Mouse (Mus musculus): ENCODE measurements around the gene Supt16.

Gene Supt16

GRCm38 (mm10) chr14:52197156-52197878 is at the start of gene Supt16:
Gene Supt16 (minus strand): TSS chr14:52197416.
- peak; percentile 86 for DNase-seq (ENCODE audit: low read depth)

GRCm38 (mm10) chr14:52246129-52246528 is 48.9 kb upstream of the Supt16 start:
- DNase-seq (ENCODE audit: low read depth) = no peak

- no peak for DNase-seq (ENCODE audit: low read depth)
Measured at GRCm38 (mm10) chr14:52244690-52245042, 47.5 kb upstream of the Supt16 start.

GRCm38 (mm10) chr14:52244041-52244689 is 46.9 kb upstream of the Supt16 start:
- DNase-seq (ENCODE audit: low read depth) = peak; percentile 99

DNA sequence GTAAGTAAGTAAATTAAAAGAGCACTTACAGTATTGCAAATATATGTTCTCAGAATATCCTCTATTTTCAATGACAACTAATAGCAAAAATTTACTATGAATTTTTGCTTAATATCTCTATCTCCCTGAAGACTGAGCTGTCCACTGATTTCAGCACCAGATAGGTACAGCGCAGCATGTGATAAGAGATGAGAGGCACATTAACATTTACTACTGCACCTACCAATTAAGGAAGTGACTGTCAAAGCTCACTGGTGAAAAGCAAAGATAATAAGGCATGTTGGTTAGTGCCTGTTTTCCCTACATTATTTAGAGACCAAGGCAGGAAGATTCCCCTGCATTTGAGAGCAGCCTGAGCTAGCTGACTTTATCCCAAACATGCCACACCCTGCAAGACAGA is 39.0 kb upstream of the Supt16 start:
- DNase-seq (ENCODE audit: low read depth) = no peak

DNA sequence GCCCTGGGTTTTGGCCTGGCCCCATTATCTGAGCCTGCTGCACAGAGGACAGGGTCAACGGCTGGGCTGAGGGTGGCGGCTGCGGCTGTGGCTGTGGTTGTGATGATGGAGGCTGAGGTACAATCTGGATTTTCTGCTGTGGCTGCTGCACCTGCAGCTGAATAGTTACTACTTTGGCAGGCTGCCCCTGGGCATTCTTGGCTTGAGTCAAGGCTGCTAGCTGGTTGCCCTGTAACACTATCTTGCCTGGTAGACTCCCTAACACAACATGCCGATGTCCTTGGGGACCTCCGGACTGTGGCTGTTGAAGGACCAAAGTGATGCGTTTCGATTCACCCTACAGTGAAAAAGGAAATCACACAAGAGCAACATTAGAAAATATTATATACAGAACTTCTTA is 37.9 kb upstream of the Supt16 start:
- no peak for DNase-seq (ENCODE audit: low read depth)

DNA sequence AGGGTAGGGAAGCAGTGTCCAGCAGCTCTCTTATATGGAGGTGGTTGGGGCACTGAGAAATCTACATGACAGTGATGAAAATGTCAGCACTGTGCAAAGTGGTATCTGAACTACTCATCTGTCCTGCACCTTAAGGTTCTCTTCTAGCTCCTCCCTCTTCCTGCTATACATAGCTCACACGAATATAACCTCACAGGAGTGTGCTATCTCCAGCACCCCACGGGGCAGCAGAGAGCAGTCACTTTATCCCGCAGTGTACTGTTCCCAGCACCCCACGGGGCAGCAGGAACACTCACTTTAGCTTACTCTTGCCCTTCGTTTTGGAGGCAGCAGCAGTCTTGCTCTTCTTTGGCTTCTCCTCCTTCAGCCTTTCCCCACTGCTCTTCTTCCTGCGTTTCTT is 35.0 kb upstream of the Supt16 start:
- no peak for DNase-seq (ENCODE audit: low read depth)

GRCm38 (mm10) chr14:52225972-52226371 is 28.8 kb upstream of the Supt16 start:
- DNase-seq (ENCODE audit: low read depth) = no peak

DNA sequence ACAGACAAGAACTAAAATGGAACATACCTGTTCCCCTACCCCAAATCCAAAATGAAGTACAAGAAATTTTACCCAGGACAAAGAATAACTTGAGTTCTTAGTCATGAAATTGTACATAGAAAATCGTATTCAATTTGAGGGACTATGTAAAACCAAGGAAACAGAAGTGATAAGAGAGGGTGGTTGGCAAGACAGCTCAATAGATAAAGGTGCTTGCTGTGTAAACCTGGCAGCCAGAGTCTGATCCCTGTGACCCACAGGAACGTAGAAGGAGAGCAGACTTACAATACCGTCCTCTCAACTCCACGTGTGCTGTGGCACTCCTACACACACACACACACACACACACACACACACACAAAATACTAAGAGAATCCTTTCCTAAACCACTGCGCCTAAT is 20.0 kb upstream of the Supt16 start:
- no peak for DNase-seq (ENCODE audit: low read depth)

DNA sequence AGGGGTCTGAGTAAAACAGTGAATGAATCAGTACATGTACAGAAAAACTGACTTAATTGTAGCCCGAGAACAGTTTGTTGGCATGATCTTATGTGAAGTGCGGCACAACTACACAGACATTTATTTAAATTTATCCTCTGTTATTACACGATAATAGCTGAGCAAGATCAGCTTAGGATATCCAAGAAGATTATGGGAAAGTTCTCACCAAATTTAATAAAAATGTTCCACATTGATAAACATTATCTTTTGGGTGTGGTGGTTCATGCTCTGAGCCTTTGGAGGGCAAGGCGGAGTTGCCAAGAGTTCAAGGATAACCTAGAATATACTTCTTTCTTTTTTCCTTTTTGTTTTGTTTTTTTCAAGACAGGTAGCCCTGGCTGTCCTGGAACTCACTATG is 2.2 kb upstream of the Supt16 start:
- no peak for DNase-seq (ENCODE audit: low read depth)

DNA sequence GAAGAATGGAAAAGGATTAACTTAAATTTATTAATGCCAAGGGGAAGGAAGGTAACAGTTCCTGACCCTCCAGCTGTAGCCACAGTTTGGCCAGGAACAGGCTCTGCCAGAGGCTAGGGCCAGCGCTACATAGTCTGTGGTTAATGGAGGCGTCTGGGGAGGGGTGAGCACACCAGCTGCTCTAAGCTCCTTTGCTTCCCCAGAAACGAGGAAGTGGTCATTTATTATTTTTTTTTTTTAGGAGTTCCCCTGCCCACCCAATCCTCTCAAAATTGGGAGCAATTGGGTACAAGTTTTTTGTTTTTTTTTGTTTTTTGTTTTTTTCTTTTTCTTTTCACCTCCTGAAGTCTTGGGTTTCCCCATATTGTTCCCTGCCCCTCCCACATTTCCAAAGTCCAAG is 925 bp upstream of the Supt16 start:
- DNase-seq (ENCODE audit: low read depth) = peak; percentile 18

DNA sequence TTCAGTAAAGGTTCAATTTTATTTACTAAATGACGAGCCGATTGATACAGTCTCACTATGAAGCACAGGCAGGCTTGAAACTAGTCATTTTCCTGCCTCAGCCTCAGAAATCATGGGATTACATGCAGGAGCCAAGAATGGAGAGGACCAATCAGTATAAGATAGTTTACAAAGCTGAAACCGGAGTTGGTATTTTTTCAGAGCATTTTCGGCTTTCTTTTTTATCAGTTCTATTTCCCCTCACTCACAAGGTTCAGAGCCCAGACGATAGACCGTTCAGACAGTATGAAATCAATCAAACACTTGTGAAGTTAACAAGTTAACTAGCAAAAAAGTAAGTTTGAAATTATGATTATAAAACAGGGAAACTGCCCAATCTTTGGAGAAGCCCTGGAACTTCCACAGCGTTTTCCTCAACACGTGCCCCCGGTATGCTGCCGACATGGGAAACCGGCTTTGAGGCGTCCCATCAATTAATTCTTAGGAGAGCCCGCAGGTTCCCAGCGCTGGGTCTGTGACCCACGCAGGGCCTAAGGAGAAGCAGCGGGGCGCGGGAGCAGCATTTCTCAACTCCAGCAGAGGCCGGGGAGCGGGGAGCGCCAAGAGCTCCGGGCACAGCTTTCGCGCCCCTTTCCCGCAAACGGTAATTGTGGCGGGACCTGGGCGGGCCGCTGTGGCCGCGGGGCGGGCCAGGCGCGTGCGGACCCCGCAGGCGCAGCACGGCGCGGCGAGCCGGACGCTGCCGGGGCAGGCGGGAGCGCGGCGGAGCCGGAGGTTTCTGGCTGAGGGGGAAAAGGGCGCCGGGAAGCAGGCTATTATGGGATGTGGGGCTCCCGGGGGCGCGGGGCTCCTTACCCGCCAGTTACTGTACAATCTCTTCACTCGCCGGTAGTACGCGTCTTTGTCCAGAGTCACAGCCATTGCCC is 723 bp downstream of the Supt16 start:
- peak; percentile 17 for DNase-seq (ENCODE audit: low read depth)

- peak; percentile 70 for DNase-seq (ENCODE audit: low read depth)
Measured at GRCm38 (mm10) chr14:52195691-52196090, 1.5 kb downstream of the Supt16 start.

- peak; percentile 61 for DNase-seq (ENCODE audit: low read depth)
Measured at GRCm38 (mm10) chr14:52190740-52191359, 6.4 kb downstream of the Supt16 start.

DNA sequence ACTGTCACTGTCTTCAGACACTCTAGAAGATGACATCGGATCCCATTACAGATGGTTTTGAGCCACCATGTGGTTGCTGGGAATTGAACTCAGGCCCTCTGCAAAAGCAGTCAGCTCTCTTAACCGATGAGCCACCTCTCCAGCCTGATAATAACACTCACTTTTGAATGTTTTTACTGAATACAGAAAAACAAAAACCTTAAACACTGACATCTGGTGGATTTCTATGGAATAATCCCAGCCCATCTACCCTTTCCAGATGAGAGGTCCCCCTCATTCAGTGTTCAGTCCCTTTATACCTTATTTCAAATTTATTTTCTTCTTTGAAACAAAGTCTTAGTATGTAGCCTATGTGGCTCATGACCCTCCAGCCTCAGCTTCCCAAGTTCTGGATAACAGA is 7.7 kb downstream of the Supt16 start:
- peak; percentile 33 for DNase-seq (ENCODE audit: low read depth)

DNA sequence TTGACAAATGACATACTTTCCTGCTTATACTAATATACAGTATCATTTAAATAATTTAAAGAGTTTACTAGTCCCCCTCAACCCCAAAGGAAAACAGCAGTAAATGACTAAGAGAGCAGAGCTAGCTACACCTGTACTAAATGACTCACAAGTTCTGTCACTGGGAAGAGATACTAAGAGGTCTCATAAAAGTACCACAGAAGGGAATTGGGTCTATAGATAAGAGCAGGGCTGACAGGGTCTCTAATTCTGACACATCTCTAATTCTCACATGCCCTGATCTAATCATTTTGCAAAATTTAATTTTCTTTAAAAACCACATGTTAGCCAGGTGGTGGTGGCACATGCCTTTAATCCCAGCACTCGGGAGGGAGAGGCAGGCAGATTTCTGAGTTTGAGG is 8.4 kb downstream of the Supt16 start:
- DNase-seq (ENCODE audit: low read depth) = no peak

- DNase-seq (ENCODE audit: low read depth) = no peak
Measured at GRCm38 (mm10) chr14:52166571-52166970, 30.6 kb downstream of the Supt16 start.

- DNase-seq (ENCODE audit: low read depth) = no peak
Measured at GRCm38 (mm10) chr14:52160911-52161310, 36.3 kb downstream of the Supt16 start.

DNA sequence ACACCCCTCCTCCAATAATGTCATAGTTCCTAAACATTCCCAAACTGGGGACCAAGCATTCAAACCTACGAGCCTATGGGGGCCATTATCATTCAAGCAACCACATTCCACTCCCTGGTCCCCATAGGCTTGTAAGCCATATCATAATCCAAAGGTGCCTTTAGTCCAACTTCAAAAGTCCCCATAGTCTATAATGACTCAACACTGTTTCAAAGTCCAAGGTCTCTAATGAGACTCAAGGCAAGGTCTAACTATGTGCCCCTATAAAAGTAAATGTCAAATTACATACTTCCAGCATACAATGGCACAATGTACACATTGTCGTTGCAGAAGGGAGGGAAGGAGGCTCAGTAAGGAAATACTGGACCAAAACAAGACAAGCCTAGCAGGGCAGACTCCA is 42.2 kb downstream of the Supt16 start:
- DNase-seq (ENCODE audit: low read depth) = no peak

- no peak for DNase-seq (ENCODE audit: low read depth)
Measured at GRCm38 (mm10) chr14:52152613-52153012, 44.6 kb downstream of the Supt16 start.

DNA sequence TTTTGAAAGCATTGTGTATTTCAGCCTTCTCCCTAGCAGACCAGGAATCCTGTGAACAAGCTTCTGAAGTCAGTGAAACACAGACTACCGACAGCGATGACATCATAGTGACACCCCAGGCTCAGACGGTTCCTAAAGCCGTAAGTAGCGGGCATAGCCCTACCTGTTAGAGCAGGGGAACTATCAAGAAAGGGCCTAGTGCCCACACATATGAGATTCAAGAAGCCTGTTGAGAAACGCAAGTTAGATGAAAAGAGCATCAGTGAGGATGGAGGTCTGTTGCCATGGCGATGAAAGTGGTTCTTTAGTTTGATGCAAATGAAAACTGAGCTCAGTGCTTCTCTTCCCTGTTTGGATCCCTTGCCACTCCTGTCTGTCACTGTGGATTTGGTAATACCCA is 45.0 kb downstream of the Supt16 start:
- DNase-seq (ENCODE audit: low read depth) = no peak

DNA sequence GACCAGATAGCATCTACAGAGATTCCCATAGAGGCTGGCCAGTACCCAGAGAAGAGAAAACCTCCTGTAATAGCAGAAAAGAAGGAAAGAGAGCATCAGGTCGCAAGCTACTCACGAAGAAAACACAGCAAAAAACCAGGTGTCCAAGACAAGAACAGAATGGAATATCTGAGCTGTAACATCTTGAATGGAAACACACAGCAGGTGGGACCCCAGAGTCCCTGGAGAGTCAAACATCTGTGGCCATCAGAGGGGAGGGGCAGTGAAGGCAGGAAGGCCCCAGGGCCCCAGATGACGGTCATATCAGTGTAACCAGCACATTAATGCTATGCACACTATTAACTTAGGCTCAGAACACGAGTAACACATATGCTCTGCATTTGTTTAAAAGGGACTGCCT is 47.3 kb downstream of the Supt16 start:
- no peak for DNase-seq (ENCODE audit: low read depth)

Measured in NIH3T3 (cell line).